Mouse (Mus musculus) liver, embryonic 13.5 days (tissue): ENCODE results near the gene Taf11. TPM values are rescaled to one million over a fixed set of nuclear protein-coding genes. Genes with fewer than 3 reads are reported as not detected.

Experiments
- ATAC-seq: fragments of 200-750 bp; cut with Nextera tagmentation; 2 replicates; pipeline ENCODE4 v1.8.0; 2017; ENCODE audit warnings: low read depth, mild to moderate bottlenecking, moderate number of reproducible peaks, moderate library complexity
- DNase-seq: peaks from one replicate; pipeline ENCODE4 v3.0.0; 2022
- H3K27ac ChIP-seq: fragments of 300-500 bp; sonication (generic); 2 replicates; pipeline ENCODE4 v1.5.1; 2015; ENCODE audit warnings: moderate library complexity, mild to moderate bottlenecking, inconsistent platforms
- H3K27me3 ChIP-seq: fragments of 300-500 bp; sonication (generic); 2 replicates; pipeline ENCODE4 v1.6.1; 2015; ENCODE audit warnings: mild to moderate bottlenecking, inconsistent platforms
- H3K36me3 ChIP-seq: fragments of 300-500 bp; sonication (generic); 2 replicates; pipeline ENCODE4 v1.6.1; 2015; ENCODE audit warnings: mild to moderate bottlenecking, inconsistent platforms
- H3K4me1 ChIP-seq: fragments of 300-500 bp; sonication (generic); replicated peaks from 2 replicates; pipeline ENCODE4 v1.6.1; 2015; ENCODE audit warnings: inconsistent platforms
- H3K4me2 ChIP-seq: fragments of 300-500 bp; sonication (generic); 2 replicates; pipeline ENCODE4 v1.6.1; 2015; ENCODE audit warnings: inconsistent platforms, mild to moderate bottlenecking, moderate library complexity
- H3K4me3 ChIP-seq: fragments of 300-500 bp; sonication (generic); replicated peaks from 2 replicates; pipeline ENCODE4 v1.5.1; 2015; ENCODE audit warnings: mild to moderate bottlenecking, inconsistent platforms
- H3K9ac ChIP-seq: fragments of 300-500 bp; sonication (generic); 2 replicates; pipeline ENCODE4 v1.6.1; 2015; ENCODE audit warnings: mild to moderate bottlenecking, inconsistent platforms
- H3K9me3 ChIP-seq: fragments of 300-500 bp; sonication (generic); replicated peaks from 2 replicates; pipeline ENCODE4 v1.6.1; 2016; ENCODE audit warnings: inconsistent platforms
- WGBS: fragments of 180-500 bp; shearing (Covaris S2); methylation state at CpG from one replicate; pipeline ENCODE4 v1.1.7; 2015; ENCODE audit not compliant: insufficient replicate concordance; 5-methylcytosine and 5-hydroxymethylcytosine counted together
- polyA plus RNA-seq: library from polyadenylated mRNA; unstranded; fragments of >200 nt; fragmentation: Nextera tagmentation; extraction: Ambion mirVana; gene quantifications from 2 replicates; pipeline ENCODE4 v1.2.1, GENCODE M21; 2015

Taf11 gene
- polyA plus RNA-seq = 32.4 and 37.8 TPM in 2 replicates

GRCm38 (mm10) chr17:27909622-27910500 is at the start of gene Taf11:
Gene Taf11, minus strand, starts transcription at chr17:27909844.
- no peaks in the 10 kb centered on the region for H3K9me3 ChIP-seq
- ATAC-seq (peak; percentile 40), DNase-seq (no peak)
- peak within 1 kb of the TSS; percentile 89 for H3K27ac ChIP-seq
- H3K4me1 ChIP-seq = peaks cover 49% of the 10 kb centered on the region
- H3K36me3 ChIP-seq = peaks cover 5% of the 10 kb centered on the region
- 1% methylated on average over 53 of the region's 53 CpGs for WGBS
- no peaks in the 10 kb centered on the region for H3K27me3 ChIP-seq
- peak within 1 kb of the TSS; percentile 95 for H3K4me3 ChIP-seq
- peak within 1 kb of the TSS; percentile 92 for H3K9ac ChIP-seq
- H3K4me2 ChIP-seq = peak within 1 kb of the TSS; percentile 99

DNA sequence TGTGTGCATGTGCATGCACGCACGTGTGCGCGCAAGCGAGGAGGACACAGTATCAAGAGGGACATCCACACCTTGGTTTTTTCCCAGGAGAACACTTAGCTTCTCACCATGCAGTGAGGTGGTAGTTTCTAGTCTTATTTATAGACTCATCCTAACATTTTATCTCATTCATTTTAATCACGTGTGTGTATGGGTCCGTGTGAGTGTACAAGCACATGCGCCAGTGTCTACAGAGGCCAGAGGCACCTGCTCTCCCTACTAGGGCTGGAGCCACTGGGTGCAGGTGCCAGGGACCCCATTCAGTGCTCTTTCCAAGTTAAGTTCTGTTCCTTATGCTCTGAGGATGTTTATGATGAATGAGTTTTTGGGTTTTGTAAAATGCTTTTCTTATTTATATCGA is 48.0 kb upstream of the Taf11 start:
- no peaks in the 10 kb centered on the region for H3K36me3 ChIP-seq
- H3K4me3 ChIP-seq = no peak overlapping the region
- H3K4me1 ChIP-seq = peaks cover 11% of the 10 kb centered on the region
- H3K27ac ChIP-seq = no peak overlapping the region
- ATAC-seq = no peak
- H3K9me3 ChIP-seq = no peaks in the 10 kb centered on the region
- H3K4me2 ChIP-seq = no peak overlapping the region
- H3K9ac ChIP-seq = no peak overlapping the region
- H3K27me3 ChIP-seq = no peaks in the 10 kb centered on the region
- 93% methylated on average over 9 of the region's 9 CpGs for WGBS
- no peak for DNase-seq

DNA sequence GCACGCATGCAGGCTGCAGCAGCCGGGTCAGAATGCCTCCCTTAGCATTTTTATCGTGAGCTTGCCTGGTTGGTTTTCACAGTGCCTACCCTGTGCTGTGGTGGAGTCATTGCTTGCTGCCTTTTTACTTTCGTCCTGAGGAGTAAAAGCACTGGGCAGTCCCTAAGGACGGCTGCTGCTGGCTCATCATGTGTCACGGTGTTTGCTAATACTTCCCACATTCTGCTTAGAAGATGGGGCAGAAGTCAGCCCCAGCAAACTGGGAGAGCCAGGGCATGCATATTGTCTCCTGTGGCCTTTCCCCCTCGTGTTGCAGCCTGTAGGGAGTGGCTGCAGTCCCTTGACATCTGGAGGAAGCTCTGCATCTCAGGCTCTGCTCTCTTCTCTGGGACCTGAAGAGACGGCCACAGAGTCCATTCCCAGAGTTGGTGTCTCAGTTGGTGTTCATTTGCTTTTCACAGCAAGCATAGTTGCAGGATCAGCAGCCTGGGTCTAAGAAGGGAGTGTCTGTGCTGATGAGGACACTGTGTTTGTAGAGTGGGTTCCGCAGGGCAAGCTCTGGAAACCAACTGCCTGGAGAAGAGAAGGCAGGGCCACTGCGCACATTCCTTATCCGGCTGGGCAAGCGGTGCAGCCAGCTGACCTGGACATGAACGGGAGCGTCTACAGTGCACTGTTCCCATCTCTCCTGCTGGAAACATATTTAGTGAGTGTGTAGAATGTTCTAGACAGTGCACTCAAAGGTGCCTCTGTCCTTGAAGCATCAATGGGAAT is 45.2 kb upstream of the Taf11 start:
- WGBS = 71% methylated on average over 14 of the region's 14 CpGs
- Histone ChIP-seq H3K27me3 (no peaks in the 10 kb centered on the region), H3K4me3 (no peak overlapping the region), H3K36me3 (no peaks in the 10 kb centered on the region), H3K4me2 (no peak overlapping the region), H3K27ac (no peak overlapping the region), H3K9ac (no peak overlapping the region), H3K4me1 (peaks cover 11% of the 10 kb centered on the region), H3K9me3 (no peaks in the 10 kb centered on the region)
- ATAC-seq (no peak), DNase-seq (no peak)

- peaks cover 11% of the 10 kb centered on the region for H3K4me1 ChIP-seq
- H3K27ac ChIP-seq = no peak overlapping the region
- no peaks in the 10 kb centered on the region for H3K27me3 ChIP-seq
- H3K9me3 ChIP-seq = no peaks in the 10 kb centered on the region
- H3K4me3 ChIP-seq = no peak overlapping the region
- no peak overlapping the region for H3K9ac ChIP-seq
- WGBS = 66% methylated on average over 6 of the region's 6 CpGs
- H3K4me2 ChIP-seq = no peak overlapping the region
- ATAC-seq = no peak
- DNase-seq = no peak
- H3K36me3 ChIP-seq = no peaks in the 10 kb centered on the region
Measured at GRCm38 (mm10) chr17:27953136-27953535, 43.5 kb upstream of the Taf11 start.

DNA sequence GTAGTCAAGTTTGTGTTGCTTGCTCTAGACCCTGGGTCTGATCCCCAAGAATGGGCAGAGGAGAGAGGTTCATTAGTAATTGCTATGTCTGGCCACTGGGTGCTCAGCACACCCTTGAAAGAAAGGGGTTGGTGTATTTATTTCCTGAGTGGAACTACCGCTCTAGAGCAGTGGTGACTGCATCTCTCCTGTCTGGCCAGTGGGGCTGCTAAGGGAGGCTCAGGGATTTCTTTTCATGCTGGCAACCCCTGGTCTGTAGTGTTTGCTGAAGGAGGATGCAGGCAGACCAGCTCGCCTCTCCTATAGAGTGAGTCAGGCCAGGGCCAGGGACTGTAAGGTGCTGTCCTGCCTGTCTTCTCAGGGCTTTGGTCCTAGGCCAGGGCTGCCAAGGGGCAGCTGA is 37.5 kb upstream of the Taf11 start:
- 78% methylated on average over 2 of the region's 2 CpGs for WGBS
- Histone ChIP-seq H3K27me3 (no peaks in the 10 kb centered on the region), H3K36me3 (no peaks in the 10 kb centered on the region), H3K4me3 (no peak overlapping the region), H3K9me3 (no peaks in the 10 kb centered on the region), H3K4me1 (peaks cover 14% of the 10 kb centered on the region), H3K9ac (no peak overlapping the region), H3K27ac (no peak overlapping the region), H3K4me2 (no peak overlapping the region)
- no peak for DNase-seq
- ATAC-seq = no peak

DNA sequence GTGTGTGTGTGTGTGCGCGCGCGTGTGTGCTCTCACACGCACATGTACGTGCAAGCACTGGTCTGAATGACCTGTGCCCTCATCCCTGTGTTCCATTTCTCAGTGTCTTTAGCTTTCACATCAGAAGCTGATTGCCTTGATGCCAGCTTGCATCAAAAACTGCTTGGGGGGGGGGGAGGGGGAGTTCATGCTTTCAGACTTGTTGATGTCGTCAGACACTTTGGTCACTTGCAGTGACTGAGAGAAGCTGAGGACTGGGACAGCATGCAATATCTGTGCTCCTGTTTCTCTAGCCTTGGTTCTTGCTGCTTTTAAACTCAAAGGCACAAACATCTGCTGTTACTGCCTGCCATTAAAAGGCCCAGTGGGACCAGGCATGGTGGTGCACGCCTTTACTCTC is 36.7 kb upstream of the Taf11 start:
- no peaks in the 10 kb centered on the region for H3K36me3 ChIP-seq
- H3K4me3 ChIP-seq = no peak overlapping the region
- peaks cover 14% of the 10 kb centered on the region for H3K4me1 ChIP-seq
- H3K4me2 ChIP-seq = no peak overlapping the region
- ATAC-seq (no peak), DNase-seq (no peak)
- no peak overlapping the region for H3K9ac ChIP-seq
- no peaks in the 10 kb centered on the region for H3K9me3 ChIP-seq
- H3K27ac ChIP-seq = no peak overlapping the region
- WGBS = 89% methylated on average over 8 of the region's 8 CpGs
- H3K27me3 ChIP-seq = no peaks in the 10 kb centered on the region

DNA sequence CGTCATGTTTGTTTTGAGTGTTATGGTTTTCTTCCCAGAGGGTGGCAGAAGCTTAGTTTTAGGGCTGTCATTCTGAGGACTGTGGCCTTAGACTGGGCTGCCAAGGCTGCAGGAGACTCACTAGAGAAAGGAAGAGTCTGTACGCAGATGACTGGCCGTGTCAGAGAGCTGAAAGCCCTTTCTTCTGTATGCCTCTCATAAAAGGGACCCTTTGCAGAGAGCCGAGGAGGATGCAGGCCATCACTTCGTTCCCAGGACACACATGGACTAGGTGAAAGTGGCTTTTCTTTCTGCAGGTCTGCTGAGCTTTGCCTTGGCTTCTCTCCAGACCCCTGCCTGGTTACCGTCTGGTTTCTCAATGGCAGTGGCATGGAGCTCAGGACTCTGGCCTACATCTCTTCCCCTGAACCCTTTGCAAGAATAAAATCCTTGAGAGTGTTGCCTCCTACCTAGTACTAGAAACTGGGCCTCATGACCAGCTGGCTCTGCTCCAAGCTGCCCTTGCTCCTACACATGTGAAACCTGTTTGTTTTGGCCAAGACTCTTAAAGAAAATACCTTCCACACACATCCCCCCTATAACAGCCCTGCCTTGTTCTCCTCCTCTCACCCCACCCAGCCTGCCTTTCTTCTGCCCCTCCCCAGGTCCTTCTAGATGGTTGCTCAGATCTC is 36.0 kb upstream of the Taf11 start:
- 72% methylated on average over 6 of the region's 6 CpGs for WGBS
- peaks cover 14% of the 10 kb centered on the region for H3K4me1 ChIP-seq
- no peak overlapping the region for H3K4me2 ChIP-seq
- ATAC-seq (no peak), DNase-seq (no peak)
- H3K9ac ChIP-seq = no peak overlapping the region
- no peak overlapping the region for H3K4me3 ChIP-seq
- no peaks in the 10 kb centered on the region for H3K9me3 ChIP-seq
- no peak overlapping the region for H3K27ac ChIP-seq
- H3K36me3 ChIP-seq = no peaks in the 10 kb centered on the region
- no peaks in the 10 kb centered on the region for H3K27me3 ChIP-seq

GRCm38 (mm10) chr17:27942131-27942530 is 32.5 kb upstream of the Taf11 start:
- Histone ChIP-seq H3K36me3 (no peaks in the 10 kb centered on the region), H3K9me3 (no peaks in the 10 kb centered on the region), H3K4me2 (no peak overlapping the region), H3K9ac (no peak overlapping the region), H3K27ac (no peak overlapping the region), H3K4me3 (no peak overlapping the region), H3K27me3 (no peaks in the 10 kb centered on the region), H3K4me1 (peaks cover 35% of the 10 kb centered on the region)
- 66% methylated on average over 4 of the region's 4 CpGs for WGBS
- ATAC-seq = no peak
- DNase-seq = no peak

DNA sequence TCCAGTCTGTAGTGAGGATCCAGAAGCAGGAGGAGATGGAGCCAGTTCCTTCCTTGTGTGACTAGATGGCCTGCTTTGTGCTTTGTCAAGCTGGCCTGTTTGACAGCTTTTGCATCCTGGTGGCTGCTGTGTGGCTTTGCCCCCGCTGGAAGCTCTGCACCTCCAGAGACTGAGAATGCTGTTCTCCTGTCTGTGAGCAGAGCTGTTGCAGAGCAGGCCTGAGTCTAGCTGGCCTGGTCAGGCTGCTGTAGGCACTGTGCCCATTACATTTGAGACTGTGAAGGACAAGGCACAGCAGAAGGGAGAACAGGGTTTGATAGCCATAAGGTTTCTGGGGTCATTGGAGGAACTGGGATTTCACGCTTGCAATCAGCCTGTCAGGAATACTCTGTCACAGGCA is 32.1 kb upstream of the Taf11 start:
- Histone ChIP-seq H3K27me3 (no peaks in the 10 kb centered on the region), H3K4me3 (no peak overlapping the region), H3K36me3 (no peaks in the 10 kb centered on the region), H3K4me1 (peaks cover 35% of the 10 kb centered on the region), H3K9me3 (no peaks in the 10 kb centered on the region), H3K27ac (no peak overlapping the region), H3K9ac (no peak overlapping the region), H3K4me2 (no peak overlapping the region)
- ATAC-seq (no peak), DNase-seq (no peak)
- 63% methylated on average over 2 of the region's 2 CpGs for WGBS

- H3K4me2 ChIP-seq = no peak overlapping the region
- DNase-seq (no peak), ATAC-seq (no peak)
- WGBS = 63% methylated on average over 5 of the region's 5 CpGs
- peaks cover 33% of the 10 kb centered on the region for H3K4me1 ChIP-seq
- no peak overlapping the region for H3K4me3 ChIP-seq
- H3K27ac ChIP-seq = no peak overlapping the region
- no peaks in the 10 kb centered on the region for H3K9me3 ChIP-seq
- no peak overlapping the region for H3K9ac ChIP-seq
- no peaks in the 10 kb centered on the region for H3K36me3 ChIP-seq
- H3K27me3 ChIP-seq = no peaks in the 10 kb centered on the region
Measured at GRCm38 (mm10) chr17:27941178-27941577, 31.5 kb upstream of the Taf11 start.

DNA sequence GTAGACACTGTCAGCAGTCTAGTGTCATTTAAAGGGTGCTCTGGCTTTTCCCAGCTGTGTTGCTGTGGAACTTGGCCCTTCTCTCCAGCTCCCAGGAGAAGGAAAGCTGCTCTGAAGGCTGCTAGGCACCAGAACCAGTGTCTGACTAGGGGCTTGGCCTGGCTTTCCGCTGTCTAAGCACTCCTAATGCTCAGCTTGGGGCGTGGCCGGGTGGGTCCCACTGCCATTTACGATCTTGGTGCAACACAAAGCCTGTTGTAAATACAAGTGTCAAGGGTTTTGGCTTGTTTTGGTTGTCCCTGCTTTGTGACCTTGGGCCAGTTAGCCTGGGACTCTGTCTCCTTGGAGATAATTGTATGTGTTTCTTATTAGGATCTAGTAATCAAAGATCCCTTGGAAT is 30.7 kb upstream of the Taf11 start:
- DNase-seq (no peak), ATAC-seq (no peak)
- Histone ChIP-seq H3K4me1 (peaks cover 24% of the 10 kb centered on the region), H3K27ac (no peak overlapping the region), H3K4me2 (no peak overlapping the region), H3K9me3 (no peaks in the 10 kb centered on the region), H3K27me3 (no peaks in the 10 kb centered on the region), H3K9ac (no peak overlapping the region), H3K4me3 (no peak overlapping the region), H3K36me3 (no peaks in the 10 kb centered on the region)
- 51% methylated on average over 4 of the region's 4 CpGs for WGBS
